Mouse (Mus musculus): ENCODE measurements around the gene Gcm1.

DNA sequence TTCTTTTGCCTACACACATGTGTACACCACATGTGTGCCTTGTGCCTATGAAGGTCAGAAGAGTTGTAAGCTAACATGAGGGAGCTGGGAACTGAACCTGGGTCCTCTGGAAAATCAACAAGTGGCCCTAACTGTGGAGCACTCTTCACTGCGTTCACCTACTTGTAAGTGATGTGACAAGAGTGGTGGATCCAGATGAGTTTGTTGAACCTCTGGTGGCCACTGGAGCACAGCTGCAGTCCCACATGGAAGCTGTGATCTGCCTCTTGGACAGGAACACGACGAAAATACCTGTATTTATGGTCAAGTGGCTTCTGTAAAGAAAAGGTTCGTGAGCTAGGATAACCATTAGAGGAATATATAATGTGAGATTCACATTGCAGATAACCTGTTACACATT, 32.6 kb downstream of the Gcm1 start:
- no peak for TF ChIP-seq CTCF (IDR thresholded peaks at IDR 0.05; ENCODE audit: low read depth)
- TF ChIP-seq EP300 (optimal IDR thresholded peaks at IDR 0.05) = no peak

All from stomach, postnatal 0 days (tissue).